22 mouse cellular contexts compared by ENCODE assay signal in the genomic region with DNA sequence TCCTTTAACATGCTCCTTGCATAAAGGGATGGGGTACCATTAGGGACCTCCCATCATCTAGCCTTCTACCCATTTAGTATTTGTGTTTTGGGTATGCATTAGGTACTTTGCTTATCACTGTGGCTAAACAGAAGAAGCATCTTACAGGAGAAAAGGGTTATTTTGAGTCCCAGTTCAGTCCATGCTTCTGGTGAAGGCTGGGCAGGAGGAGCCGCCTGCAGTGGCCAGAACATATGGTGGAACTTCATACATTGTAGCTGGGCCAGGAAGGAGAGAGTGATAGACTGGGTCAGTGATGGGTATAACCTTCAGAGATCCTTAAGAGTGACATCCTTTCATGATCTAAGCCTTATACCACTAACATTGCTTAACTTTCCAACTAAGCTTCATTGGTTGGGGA. TPM values are rescaled to one million over a fixed set of nuclear protein-coding genes. Genes with fewer than 3 reads are reported as not detected.
A peak's percentile ranks its signal among the peaks of the same experiment; 100 is the strongest.
DNase-seq lines count a peak whose midpoint lies in the region; ATAC-seq lines count a peak whose summit lies in the region.
"Had no signal": no experiment of that assay in that cellular context is flagged by ENCODE, and none has a peak within 500 bp of the region (broad histone marks: within the 10 kb centered on the region; RNA-seq: fewer than 3 reads in every experiment).

No protein-coding gene starts in this region.

- DNase-seq in cerebellum, adult 11-12 months, result peak; percentile 54
- DNase-seq in cerebellum, adult 11 months, result no peak
- peak; percentile 61 for DNase-seq in cerebellum, adult 9-11 months
- DNase-seq in cerebellum, adult 8-10 months, result no peak
- DNase-seq in brain, adult 2 months (ENCODE audit: low read depth, low spot score), result peak; percentile 70
- DNase-seq: adrenal gland, adult 2 months; adrenal gland, postnatal 14 days; forebrain, postnatal 0 days; gastrocnemius, adult 2 months; gastrocnemius, postnatal 14 days; heart, adult 18-20 months; heart, postnatal 14 days; heart, postnatal 4 days; kidney, adult 2 months had no signal

- H3K4me2 ChIP-seq in hindbrain, embryonic 16.5 days (ENCODE audit: low read length), result no peak overlapping the region
- H3K4me2 ChIP-seq: embryonic facial prominence, embryonic 12.5 days; embryonic facial prominence, embryonic 15.5 days; heart, embryonic 13.5 days; hindbrain, embryonic 14.5 days had no signal

- no peaks in the 10 kb centered on the region for H3K36me3 ChIP-seq in hindbrain, embryonic 16.5 days (ENCODE audit: control insufficient read depth, insufficient read depth, low read length)
- H3K36me3 ChIP-seq: embryonic facial prominence, embryonic 12.5 days; embryonic facial prominence, embryonic 15.5 days; heart, embryonic 13.5 days had no signal

- H3K27ac ChIP-seq in hindbrain, embryonic 16.5 days (ENCODE audit: low read depth, low read length), result no peak overlapping the region
- H3K27ac ChIP-seq: embryonic facial prominence, embryonic 12.5 days; embryonic facial prominence, embryonic 15.5 days; gastrocnemius, adult 2 months; heart, embryonic 13.5 days; hindbrain, embryonic 14.5 days had no signal

- H3K9me3 ChIP-seq in hindbrain, embryonic 16.5 days (ENCODE audit: control insufficient read depth, low read length), result no peaks in the 10 kb centered on the region
- H3K9me3 ChIP-seq: embryonic facial prominence, embryonic 12.5 days; embryonic facial prominence, embryonic 15.5 days; heart, embryonic 13.5 days had no signal

- no peak overlapping the region for H3K4me3 ChIP-seq in hindbrain, embryonic 16.5 days (ENCODE audit: low read length)
- H3K4me3 ChIP-seq: embryonic facial prominence, embryonic 12.5 days; embryonic facial prominence, embryonic 15.5 days; gastrocnemius, adult 2 months; heart, embryonic 13.5 days had no signal

- no peaks in the 10 kb centered on the region for H3K27me3 ChIP-seq in hindbrain, embryonic 16.5 days (replicated peaks; ENCODE audit: control insufficient read depth, insufficient read depth, low read length)
- H3K27me3 ChIP-seq: embryonic facial prominence, embryonic 12.5 days; embryonic facial prominence, embryonic 15.5 days; heart, embryonic 13.5 days had no signal

- no peaks in the 10 kb centered on the region for H3K4me1 ChIP-seq in hindbrain, embryonic 16.5 days (ENCODE audit: control insufficient read depth, insufficient read depth, low read depth, low read length)

- no peak overlapping the region for H3K9ac ChIP-seq in hindbrain, embryonic 16.5 days (ENCODE audit: low read depth, low read length)
- H3K9ac ChIP-seq: embryonic facial prominence, embryonic 12.5 days; embryonic facial prominence, embryonic 15.5 days; forebrain, postnatal 0 days; heart, embryonic 13.5 days; hindbrain, embryonic 14.5 days had no signal

- no peak for ATAC-seq in hindbrain, embryonic 16.5 days
- ATAC-seq: CD4-positive, CD25-positive, alpha-beta regulatory T cell, adult 4 months; forebrain, embryonic 14.5 days; forebrain, postnatal 0 days; intestine, postnatal 0 days had no signal

- 100% methylated on average over 1 of the region's 1 CpGs for WGBS in hindbrain, embryonic 16.5 days

RNA-seq across cellular contexts. Expression of a gene that starts 23.6 kb away (rescaled TPM):
- 154 TPM in 2 replicates for polyA plus RNA-seq in hindbrain, embryonic 16.5 days (2015; fragmentation: Nextera tagmentation; extraction: Ambion mirVana)

Comparison
In these comparisons a context has a peak if more than half of its experiments do, and no peak if none do; other contexts are left out.
1. DNase-seq: peak in cerebellum, adult 11-12 months (single experiment), cerebellum, adult 9-11 months (single experiment) and brain, adult 2 months (single experiment); none in cerebellum, adult 11 months (single experiment) and cerebellum, adult 8-10 months (single experiment).